Mouse (Mus musculus) forebrain, embryonic 15.5 days (tissue): ENCODE data around the gene Arid1b. TPM values are rescaled to one million over a fixed set of nuclear protein-coding genes. Genes with fewer than 3 reads are reported as not detected.

ENCODE experiments used
- ATAC-seq: fragments of 200-750 bp; cut with Nextera tagmentation; replicated peaks from 2 replicates; pipeline ENCODE4 v1.8.0; 2017; ENCODE audit warnings: mild to moderate bottlenecking, moderate TSS enrichment, moderate library complexity
- H3K27ac ChIP-seq: fragments of 300-500 bp; sonication (generic); replicated peaks from 2 replicates; pipeline ENCODE4 v1.5.1; 2015; ENCODE audit warnings: mild to moderate bottlenecking, inconsistent platforms
- H3K27me3 ChIP-seq: fragments of 300-500 bp; sonication (generic); 2 replicates; pipeline ENCODE4 v1.6.1; 2015; ENCODE audit warnings: inconsistent platforms
- H3K36me3 ChIP-seq: fragments of 300-500 bp; sonication (generic); 2 replicates; pipeline ENCODE4 v1.6.1; 2015; ENCODE audit warnings: mild to moderate bottlenecking, inconsistent platforms
- H3K4me1 ChIP-seq: fragments of 300-500 bp; sonication (generic); 2 replicates; pipeline ENCODE4 v1.6.1; 2015; ENCODE audit warnings: inconsistent platforms
- H3K4me2 ChIP-seq: fragments of 300-500 bp; sonication (generic); replicated peaks from 2 replicates; pipeline ENCODE4 v1.6.1; 2015; ENCODE audit warnings: mild to moderate bottlenecking, inconsistent platforms
- H3K4me3 ChIP-seq: fragments of 300-500 bp; sonication (generic); 2 replicates; pipeline ENCODE4 v1.5.1; 2015; ENCODE audit warnings: mild to moderate bottlenecking, inconsistent platforms
- H3K9ac ChIP-seq: fragments of 300-500 bp; sonication (generic); replicated peaks from 2 replicates; pipeline ENCODE4 v1.6.1; 2015; ENCODE audit warnings: mild to moderate bottlenecking, inconsistent platforms
- H3K9me3 ChIP-seq: fragments of 300-500 bp; sonication (generic); 2 replicates; pipeline ENCODE4 v1.6.1; 2016; ENCODE audit warnings: inconsistent platforms
- WGBS: fragments of 180-500 bp; shearing (Covaris S2); methylation state at CpG from one replicate; pipeline ENCODE4 v1.1.7; 2015; ENCODE audit warnings: mixed read lengths; 5-methylcytosine and 5-hydroxymethylcytosine counted together
- polyA plus RNA-seq: library from polyadenylated mRNA; unstranded; fragments of >200 nt; fragmentation: Nextera tagmentation; extraction: Ambion mirVana; gene quantifications from 2 replicates; pipeline ENCODE4 v1.2.1, GENCODE M21; 2015

The Arid1b gene
- polyA plus RNA-seq, 1 experiment from 2014 or later, result 14.8 TPM

GRCm38 (mm10) chr17:5255618-5255933 is 261.4 kb downstream of the Arid1b start:
- no peak overlapping the region for H3K4me3 ChIP-seq
- no peaks in the 10 kb centered on the region for H3K36me3 ChIP-seq
- no peak overlapping the region for H3K9ac ChIP-seq
- ATAC-seq, result no peak
- H3K9me3 ChIP-seq, result no peaks in the 10 kb centered on the region
- 52% methylated on average over 2 of the region's 2 CpGs for WGBS
- H3K4me2 ChIP-seq, result no peak overlapping the region
- no peaks in the 10 kb centered on the region for H3K27me3 ChIP-seq
- peak overlapping the region; percentile 62 for H3K27ac ChIP-seq
- H3K4me1 ChIP-seq, result peaks cover 33% of the 10 kb centered on the region

- H3K4me2 ChIP-seq, result no peak overlapping the region
- no peak overlapping the region for H3K4me3 ChIP-seq
- H3K36me3 ChIP-seq, result no peaks in the 10 kb centered on the region
- no peaks in the 10 kb centered on the region for H3K9me3 ChIP-seq
- H3K27ac ChIP-seq, result no peak overlapping the region
- ATAC-seq, result no peak
- peaks cover 47% of the 10 kb centered on the region for H3K4me1 ChIP-seq
- WGBS, result 64% methylated on average over 9 of the region's 9 CpGs
- H3K27me3 ChIP-seq, result no peaks in the 10 kb centered on the region
- no peak overlapping the region for H3K9ac ChIP-seq
These were observed 264.8 kb downstream of the Arid1b start for GRCm38 (mm10) chr17:5258978-5259377.

GRCm38 (mm10) chr17:5261131-5261651 is 267.1 kb downstream of the Arid1b start:
- H3K36me3 ChIP-seq, result 0 out of 2 replicates have a peak, but pooled peaks cover 4% of the 10 kb centered on the region
- WGBS, result 63% methylated on average over 8 of the region's 8 CpGs
- no peak overlapping the region for H3K9ac ChIP-seq
- H3K4me3 ChIP-seq, result no peak overlapping the region
- no peak overlapping the region for H3K4me2 ChIP-seq
- ATAC-seq, result no peak
- H3K27ac ChIP-seq, result no peak overlapping the region
- no peaks in the 10 kb centered on the region for H3K9me3 ChIP-seq
- no peaks in the 10 kb centered on the region for H3K27me3 ChIP-seq
- peaks cover 29% of the 10 kb centered on the region for H3K4me1 ChIP-seq

- WGBS, result 56% methylated on average over 22 of the region's 22 CpGs
- Histone ChIP-seq H3K9me3 (no peaks in the 10 kb centered on the region), H3K27me3 (no peaks in the 10 kb centered on the region), H3K27ac (no peak overlapping the region; the same call in 1 of the 2 replicates), H3K4me3 (no peak overlapping the region), H3K9ac (no peak overlapping the region; the same call in 1 of the 2 replicates), H3K36me3 (0 out of 2 replicates have a peak, but pooled peaks cover 4% of the 10 kb centered on the region), H3K4me2 (no peak overlapping the region), H3K4me1 (peaks cover 32% of the 10 kb centered on the region)
- ATAC-seq, result no peak
These were observed 267.9 kb downstream of the Arid1b start for GRCm38 (mm10) chr17:5261874-5262605.

- H3K27ac ChIP-seq, result no peak overlapping the region
- H3K4me3 ChIP-seq, result no peak overlapping the region
- H3K27me3 ChIP-seq, result no peaks in the 10 kb centered on the region
- H3K9ac ChIP-seq, result no peak overlapping the region
- no peak overlapping the region for H3K4me2 ChIP-seq
- WGBS, result 63% methylated on average over 4 of the region's 4 CpGs
- H3K36me3 ChIP-seq, result 0 out of 2 replicates have a peak, but pooled peaks cover 4% of the 10 kb centered on the region
- no peaks in the 10 kb centered on the region for H3K9me3 ChIP-seq
- no peak for ATAC-seq
- peaks cover 33% of the 10 kb centered on the region for H3K4me1 ChIP-seq
These were observed 268.7 kb downstream of the Arid1b start for GRCm38 (mm10) chr17:5262788-5263187.

- no peak overlapping the region for H3K9ac ChIP-seq
- H3K4me1 ChIP-seq, result peaks cover 40% of the 10 kb centered on the region
- H3K4me3 ChIP-seq, result no peak overlapping the region
- no peak overlapping the region for H3K4me2 ChIP-seq
- 0 out of 2 replicates have a peak, but pooled peaks cover 4% of the 10 kb centered on the region for H3K36me3 ChIP-seq
- ATAC-seq, result no peak
- 88% methylated on average over 3 of the region's 3 CpGs for WGBS
- H3K27ac ChIP-seq, result no peak overlapping the region
- H3K9me3 ChIP-seq, result no peaks in the 10 kb centered on the region
- no peaks in the 10 kb centered on the region for H3K27me3 ChIP-seq
These were observed 270.7 kb downstream of the Arid1b start for GRCm38 (mm10) chr17:5264783-5265182.

GRCm38 (mm10) chr17:5265615-5266014 is 271.5 kb downstream of the Arid1b start:
- no peak overlapping the region for H3K4me2 ChIP-seq
- H3K36me3 ChIP-seq, result 0 out of 2 replicates have a peak, but pooled peaks cover 4% of the 10 kb centered on the region
- no peak overlapping the region for H3K9ac ChIP-seq
- 86% methylated on average over 6 of the region's 6 CpGs for WGBS
- no peaks in the 10 kb centered on the region for H3K27me3 ChIP-seq
- H3K27ac ChIP-seq, result no peak overlapping the region
- no peak overlapping the region for H3K4me3 ChIP-seq
- H3K9me3 ChIP-seq, result no peaks in the 10 kb centered on the region
- ATAC-seq, result no peak
- H3K4me1 ChIP-seq, result peaks cover 47% of the 10 kb centered on the region

GRCm38 (mm10) chr17:5267747-5268146 is 273.6 kb downstream of the Arid1b start:
- 37% methylated on average over 6 of the region's 6 CpGs for WGBS
- H3K4me3 ChIP-seq, result no peak overlapping the region
- H3K4me1 ChIP-seq, result peaks cover 54% of the 10 kb centered on the region
- no peaks in the 10 kb centered on the region for H3K9me3 ChIP-seq
- ATAC-seq, result no peak
- H3K27ac ChIP-seq, result 0 out of 2 replicates have a peak overlapping the region, but pooled peaks have one; percentile 36
- H3K27me3 ChIP-seq, result no peaks in the 10 kb centered on the region
- H3K36me3 ChIP-seq, result 0 out of 2 replicates have a peak, but pooled peaks cover 4% of the 10 kb centered on the region
- no peak overlapping the region for H3K9ac ChIP-seq
- H3K4me2 ChIP-seq, result no peak overlapping the region

GRCm38 (mm10) chr17:5269302-5269701 is 275.2 kb downstream of the Arid1b start:
- Histone ChIP-seq H3K27me3 (no peaks in the 10 kb centered on the region), H3K9me3 (no peaks in the 10 kb centered on the region)
- 82% methylated on average over 10 of the region's 10 CpGs for WGBS

GRCm38 (mm10) chr17:5269774-5270173 is 275.6 kb downstream of the Arid1b start:
- ATAC-seq, result no peak
- Histone ChIP-seq H3K27ac (peak overlapping the region; percentile 7; the same call in 1 of the 2 replicates), H3K36me3 (no peaks in the 10 kb centered on the region), H3K27me3 (no peaks in the 10 kb centered on the region), H3K9me3 (no peaks in the 10 kb centered on the region), H3K4me1 (peaks cover 63% of the 10 kb centered on the region), H3K4me3 (no peak overlapping the region), H3K9ac (no peak overlapping the region), H3K4me2 (no peak overlapping the region)
- WGBS, result 73% methylated on average over 16 of the region's 16 CpGs

More at GRCm38 (mm10) chr17:5269302-5269701, 275.2 kb downstream of the Arid1b start:
- H3K9ac ChIP-seq, result no peak overlapping the region
- H3K4me2 ChIP-seq, result no peak overlapping the region
- H3K4me1 ChIP-seq, result peaks cover 63% of the 10 kb centered on the region
- 0 out of 2 replicates have a peak overlapping the region, but pooled peaks have one; percentile 7 for H3K27ac ChIP-seq
- ATAC-seq, result no peak
- 0 out of 2 replicates have a peak, but pooled peaks cover 3% of the 10 kb centered on the region for H3K36me3 ChIP-seq
- H3K4me3 ChIP-seq, result no peak overlapping the region

- H3K27ac ChIP-seq, result no peak overlapping the region
- no peaks in the 10 kb centered on the region for H3K9me3 ChIP-seq
- H3K9ac ChIP-seq, result no peak overlapping the region
- no peaks in the 10 kb centered on the region for H3K36me3 ChIP-seq
- no peak; the same call in 1 of the 2 replicates for ATAC-seq
- peaks cover 63% of the 10 kb centered on the region for H3K4me1 ChIP-seq
- 39% methylated on average over 6 of the region's 6 CpGs for WGBS
- no peak overlapping the region for H3K4me3 ChIP-seq
- no peaks in the 10 kb centered on the region for H3K27me3 ChIP-seq
- H3K4me2 ChIP-seq, result no peak overlapping the region
These were observed 276.7 kb downstream of the Arid1b start for GRCm38 (mm10) chr17:5270823-5271222.

GRCm38 (mm10) chr17:5273118-5273517 is 279.0 kb downstream of the Arid1b start:
- Histone ChIP-seq H3K36me3 (no peaks in the 10 kb centered on the region), H3K27ac (peak overlapping the region; percentile 66), H3K4me2 (no peak overlapping the region), H3K4me3 (no peak overlapping the region), H3K27me3 (no peaks in the 10 kb centered on the region), H3K9me3 (no peaks in the 10 kb centered on the region), H3K4me1 (peaks cover 48% of the 10 kb centered on the region), H3K9ac (no peak overlapping the region)
- 53% methylated on average over 3 of the region's 3 CpGs for WGBS
- ATAC-seq, result no peak
